10 mouse cellular contexts compared by ENCODE assay signal in the genomic region with DNA sequence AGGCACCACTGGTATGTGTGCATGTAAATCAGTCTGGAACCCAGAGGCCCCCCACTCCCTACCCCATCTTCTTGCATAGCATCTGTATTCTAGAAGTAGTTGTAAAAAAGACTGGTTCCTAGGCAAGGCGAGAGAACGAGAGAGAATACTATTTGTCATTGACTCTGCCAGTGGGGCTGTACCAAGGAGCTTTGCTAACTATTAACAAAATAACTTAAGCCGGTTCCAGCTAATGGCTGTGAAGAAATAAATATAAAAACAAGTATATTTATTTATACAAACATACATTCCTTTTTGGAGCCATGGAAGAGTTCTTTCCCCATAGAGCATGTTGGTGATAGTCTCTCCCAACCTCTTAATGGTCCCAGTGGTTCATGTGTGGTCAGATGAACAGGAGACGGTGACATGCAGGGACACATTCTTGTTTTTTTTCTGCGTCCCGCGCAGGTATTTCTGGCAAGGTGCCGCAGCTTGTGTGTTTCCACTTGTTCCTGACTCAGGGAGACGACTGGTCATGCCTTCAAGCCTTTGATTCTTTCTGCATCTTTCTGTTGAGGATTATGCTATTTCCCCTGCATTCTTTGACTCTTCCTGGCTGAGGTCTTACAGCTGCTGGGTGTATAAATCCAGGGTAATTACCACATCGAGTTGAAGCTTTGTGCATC.
"Had no signal": no experiment of that assay in that cellular context is flagged by ENCODE, and none has a peak within 500 bp of the region (broad histone marks: within the 10 kb centered on the region; RNA-seq: fewer than 3 reads in every experiment).

No protein-coding gene starts in this region.

- H3K27ac ChIP-seq: limb, embryonic 13.5 days; liver, embryonic 14.5 days; midbrain, embryonic 12.5 days; neural tube, embryonic 13.5 days; stomach, embryonic 15.5 days had no signal

- DNase-seq: left cerebral cortex, postnatal 4 days; lung, adult 18-20 months; retina, postnatal 1 day; right cerebral cortex, postnatal 4 days; thymus, postnatal 4 days had no signal

- H3K36me3 ChIP-seq: midbrain, embryonic 12.5 days; neural tube, embryonic 13.5 days; stomach, embryonic 15.5 days had no signal

- H3K4me3 ChIP-seq: limb, embryonic 13.5 days; midbrain, embryonic 12.5 days; neural tube, embryonic 13.5 days; stomach, embryonic 15.5 days had no signal

- H3K27me3 ChIP-seq: midbrain, embryonic 12.5 days; neural tube, embryonic 13.5 days; stomach, embryonic 15.5 days had no signal
